ENCODE assay signal across 17 mouse cellular contexts in the genomic region with DNA sequence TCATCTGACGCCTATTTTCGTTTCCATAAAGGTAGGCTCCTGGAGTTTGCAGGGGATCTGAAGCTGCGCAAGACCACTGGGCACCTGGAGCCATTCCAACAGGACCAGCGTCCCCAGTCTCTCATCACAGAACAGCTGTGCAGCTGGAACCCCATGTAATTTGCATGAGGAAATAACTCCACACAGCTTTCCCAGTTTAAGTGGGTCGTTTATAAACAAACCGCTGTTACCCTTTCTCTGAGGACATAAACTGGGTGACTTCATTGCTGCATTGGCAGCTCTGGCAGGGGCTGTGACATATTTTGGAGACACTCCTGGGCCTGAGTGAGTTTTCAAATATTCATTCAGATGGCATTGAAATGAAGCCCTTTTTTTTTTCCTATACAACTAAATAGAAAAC.
"Had no signal": no experiment of that assay in that cellular context is flagged by ENCODE, and none has a peak within 500 bp of the region (broad histone marks: within the 10 kb centered on the region; RNA-seq: fewer than 3 reads in every experiment).

No protein-coding gene starts in this region.

- H3K4me3 ChIP-seq: liver, embryonic 12.5 days; midbrain, embryonic 10.5 days; midbrain, embryonic 12.5 days; myocyte; neural tube, embryonic 12.5 days had no signal

- H3K27ac ChIP-seq: liver, embryonic 12.5 days; liver, embryonic 14.5 days; midbrain, embryonic 10.5 days; midbrain, embryonic 12.5 days; neural tube, embryonic 12.5 days had no signal

- H3K36me3 ChIP-seq: liver, embryonic 12.5 days; midbrain, embryonic 10.5 days; midbrain, embryonic 12.5 days; neural tube, embryonic 12.5 days had no signal

- H3K27me3 ChIP-seq: liver, embryonic 12.5 days; midbrain, embryonic 12.5 days; neural tube, embryonic 12.5 days had no signal

- H3K9me3 ChIP-seq: liver, embryonic 12.5 days; midbrain, embryonic 10.5 days; midbrain, embryonic 12.5 days; neural tube, embryonic 12.5 days had no signal

- DNase-seq: lung, adult 18-20 months; lung, embryonic 14.5 days; lung, postnatal 10 days; lung, postnatal 4 days; midbrain, embryonic 14.5 days; retina, postnatal 1 day; spleen, adult 18-20 months; thymus, adult 18-20 months; thymus, postnatal 14 days; thymus, postnatal 36 days had no signal

- ATAC-seq: liver, embryonic 12.5 days; midbrain, embryonic 16.5 days had no signal

- H3K9ac ChIP-seq: liver, embryonic 12.5 days; liver, embryonic 14.5 days; lung, embryonic 14.5 days; midbrain, embryonic 12.5 days; neural tube, embryonic 12.5 days had no signal

- H3K4me2 ChIP-seq: liver, embryonic 12.5 days; lung, embryonic 14.5 days; midbrain, embryonic 12.5 days; neural tube, embryonic 12.5 days had no signal

- H3K4me1 ChIP-seq: liver, embryonic 12.5 days; midbrain, embryonic 10.5 days; midbrain, embryonic 12.5 days; neural tube, embryonic 12.5 days had no signal
